Mouse (Mus musculus): ENCODE measurements around the gene AU018091. TPM values are rescaled to one million over a fixed set of nuclear protein-coding genes. Genes with fewer than 3 reads are reported as not detected.
"Not testable (repeated sequence)": the region's sequence is repeated elsewhere in the genome, so short reads cannot be mapped to it uniquely, and the experiment has no call there.

The AU018091 gene
- total and polyA plus RNA-seq, 3 experiments = not detected

DNA sequence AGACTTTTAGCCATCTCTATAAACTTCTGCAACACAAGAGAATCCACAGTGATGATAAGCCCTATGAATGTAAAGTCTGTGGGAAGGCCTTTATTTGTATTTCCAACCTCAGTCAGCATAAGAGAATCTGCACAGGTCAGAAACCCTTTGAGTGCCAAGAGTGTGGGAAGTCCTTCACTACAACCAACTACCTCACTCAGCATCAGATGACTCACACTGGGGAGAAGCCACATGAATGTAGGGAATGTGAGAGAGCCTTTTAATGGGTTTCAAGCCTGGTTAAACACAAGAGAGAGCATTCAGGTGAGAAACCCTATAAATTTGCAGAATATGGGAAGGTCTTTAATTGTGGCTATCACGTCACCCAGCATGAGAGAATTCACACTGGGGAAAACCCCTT lies 18.6 kb downstream of the AU018091 start:
- WGBS = 73% methylated on average over 1 of the region's 1 CpGs
- DNase-seq = no peak
- intact Hi-C loops (cut with DNase I) = no loop called here
- no peak for TF ChIP-seq EP300 (IDR thresholded peaks at IDR 0.05; ENCODE audit: insufficient read depth, low read depth, low read length)
- TF ChIP-seq POLR2A (IDR thresholded peaks at IDR 0.05; ENCODE audit: insufficient read depth, low read depth, low read length) = no peak
- TF ChIP-seq CTCF (IDR thresholded peaks at IDR 0.05) = no peak
- no peaks in the 10 kb centered on the region for H3K27me3 ChIP-seq (ENCODE audit: control insufficient read depth, insufficient read depth, low read length)
- H3K4me1 ChIP-seq (ENCODE audit: control insufficient read depth, insufficient read depth, low read length) = no peaks in the 10 kb centered on the region
- no peaks in the 10 kb centered on the region for H3K36me3 ChIP-seq (ENCODE audit: control insufficient read depth, insufficient read depth, low read length)
- no peak overlapping the region for H3K9ac ChIP-seq (ENCODE audit: low read depth, low read length)
- H3K4me3 ChIP-seq = no peak overlapping the region
- H3K79me2 ChIP-seq (replicated peaks; ENCODE audit: control insufficient read depth, insufficient read depth, low read length) = no peaks in the 10 kb centered on the region
- no peak overlapping the region for H3K27ac ChIP-seq

DNA sequence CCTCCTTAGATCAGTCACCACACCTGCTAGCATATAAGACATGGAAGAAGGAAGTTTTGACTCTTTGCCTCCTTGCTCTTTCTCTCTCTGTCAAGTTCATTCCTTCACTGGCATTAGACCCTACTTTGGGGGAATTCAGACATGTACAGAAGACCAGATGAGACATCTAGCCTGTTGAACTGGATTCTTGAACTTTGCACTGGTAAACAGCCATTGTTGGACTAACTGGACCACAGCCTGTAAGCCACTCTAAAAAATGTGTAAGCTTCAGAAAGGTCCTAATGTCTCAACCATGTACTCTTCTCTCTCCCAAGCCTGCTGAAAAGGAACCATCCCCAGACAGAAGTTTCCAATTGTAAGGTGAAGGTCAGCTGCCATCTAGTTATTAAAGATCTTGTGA lies 22.9 kb downstream of the AU018091 start:
- Histone ChIP-seq H3K27ac (no peak overlapping the region), H3K27me3 (ENCODE audit: control insufficient read depth, insufficient read depth, low read length) (no peaks in the 10 kb centered on the region), H3K79me2 (replicated peaks; ENCODE audit: control insufficient read depth, insufficient read depth, low read length) (no peaks in the 10 kb centered on the region), H3K36me3 (ENCODE audit: control insufficient read depth, insufficient read depth, low read length) (no peaks in the 10 kb centered on the region), H3K9ac (ENCODE audit: low read depth, low read length) (no peak overlapping the region), H3K4me3 (no peak overlapping the region), H3K4me1 (ENCODE audit: control insufficient read depth, insufficient read depth, low read length) (no peaks in the 10 kb centered on the region)
- intact Hi-C loops (cut with DNase I) = no loop called here
- TF ChIP-seq CTCF (IDR thresholded peaks at IDR 0.05) = no peak
- TF ChIP-seq EP300 (IDR thresholded peaks at IDR 0.05; ENCODE audit: insufficient read depth, low read depth, low read length) = no peak
- TF ChIP-seq POLR2A (IDR thresholded peaks at IDR 0.05; ENCODE audit: insufficient read depth, low read depth, low read length) = no peak
- DNase-seq = no peak

DNA sequence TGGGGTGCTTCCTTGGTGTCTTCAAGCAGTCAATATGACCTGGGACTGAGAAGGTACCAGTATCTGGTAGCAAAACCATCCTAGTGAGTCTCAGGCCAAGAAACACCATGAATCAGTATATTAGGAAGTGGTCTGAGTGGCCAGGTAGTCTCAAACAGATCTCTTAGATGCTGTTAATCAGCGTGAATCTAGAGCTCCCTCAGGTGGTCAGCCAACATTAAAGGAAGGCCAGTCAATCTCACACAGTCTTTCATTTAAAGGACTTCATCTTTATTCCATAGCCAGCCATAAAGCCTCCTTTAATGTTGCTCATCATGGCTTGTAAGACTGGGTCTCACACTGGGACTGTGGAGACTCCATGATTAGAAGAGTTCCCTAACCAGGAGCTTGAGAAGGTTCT lies 25.7 kb downstream of the AU018091 start:
- TF ChIP-seq POLR2A (IDR thresholded peaks at IDR 0.05; ENCODE audit: insufficient read depth, low read depth, low read length) (no peak), CTCF (IDR thresholded peaks at IDR 0.05) (no peak), EP300 (IDR thresholded peaks at IDR 0.05; ENCODE audit: insufficient read depth, low read depth, low read length) (no peak)
- WGBS = 21% methylated on average over 1 of the region's 1 CpGs
- DNase-seq = no peak
- Histone ChIP-seq H3K4me1 (ENCODE audit: control insufficient read depth, insufficient read depth, low read length) (no peaks in the 10 kb centered on the region), H3K36me3 (ENCODE audit: control insufficient read depth, insufficient read depth, low read length) (no peaks in the 10 kb centered on the region), H3K27ac (no peak overlapping the region), H3K9ac (ENCODE audit: low read depth, low read length) (no peak overlapping the region), H3K27me3 (ENCODE audit: control insufficient read depth, insufficient read depth, low read length) (no peaks in the 10 kb centered on the region), H3K4me3 (no peak overlapping the region), H3K79me2 (replicated peaks; ENCODE audit: control insufficient read depth, insufficient read depth, low read length) (no peaks in the 10 kb centered on the region)
- intact Hi-C loops (cut with DNase I) = no loop called here

DNA sequence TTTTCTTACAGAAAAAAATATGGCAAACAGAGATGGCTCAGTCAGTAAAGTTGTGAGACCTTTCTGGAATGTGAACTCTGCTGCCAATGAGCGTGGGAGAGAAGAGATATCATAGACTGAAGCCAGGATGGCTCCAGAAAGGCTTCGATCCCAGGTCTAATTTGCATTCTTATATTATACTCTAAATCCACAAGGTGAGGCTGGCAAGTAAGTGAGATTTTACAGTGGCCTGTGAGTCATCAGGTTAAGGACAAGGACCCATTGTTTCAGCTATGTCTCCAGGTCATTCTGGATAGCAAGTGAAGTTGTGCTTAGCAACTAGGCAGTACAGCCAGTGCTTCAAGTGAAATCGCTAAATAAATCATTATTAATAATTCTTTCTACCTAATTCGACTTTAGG lies 33.4 kb downstream of the AU018091 start:
- intact Hi-C loops (cut with DNase I) = no loop called here
- DNase-seq = no peak
- H3K4me1 ChIP-seq (ENCODE audit: control insufficient read depth, insufficient read depth, low read length) = no peaks in the 10 kb centered on the region
- no peaks in the 10 kb centered on the region for H3K27me3 ChIP-seq (ENCODE audit: control insufficient read depth, insufficient read depth, low read length)
- WGBS = 60% methylated on average over 4 of the region's 4 CpGs
- no peak for TF ChIP-seq CTCF (IDR thresholded peaks at IDR 0.05)
- TF ChIP-seq POLR2A (IDR thresholded peaks at IDR 0.05; ENCODE audit: insufficient read depth, low read depth, low read length) = no peak
- no peak for TF ChIP-seq EP300 (IDR thresholded peaks at IDR 0.05; ENCODE audit: insufficient read depth, low read depth, low read length)
- H3K4me3 ChIP-seq = no peak overlapping the region
- H3K27ac ChIP-seq = no peak overlapping the region
- no peak overlapping the region for H3K9ac ChIP-seq (ENCODE audit: low read depth, low read length)
- H3K79me2 ChIP-seq (replicated peaks; ENCODE audit: control insufficient read depth, insufficient read depth, low read length) = no peaks in the 10 kb centered on the region
- no peaks in the 10 kb centered on the region for H3K36me3 ChIP-seq (ENCODE audit: control insufficient read depth, insufficient read depth, low read length)

DNA sequence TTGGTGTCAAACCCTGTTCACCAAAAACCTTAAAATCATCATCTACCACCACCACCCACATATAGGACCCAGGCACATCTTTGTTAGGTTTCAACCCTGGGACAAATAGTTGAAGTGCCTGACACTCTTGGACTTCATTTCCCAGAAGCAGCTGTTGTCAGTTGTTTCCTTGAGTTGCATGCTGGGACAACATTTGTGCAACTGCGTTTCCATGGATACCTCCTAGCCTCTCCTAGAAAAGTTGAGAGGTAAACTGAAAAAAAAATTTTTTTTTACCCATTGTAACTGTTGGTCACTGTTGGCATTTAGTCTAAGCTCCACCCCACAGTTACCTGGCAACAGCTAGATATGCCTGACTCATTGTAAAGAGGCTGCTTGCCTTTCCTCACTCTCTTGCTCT lies 34.3 kb downstream of the AU018091 start:
- WGBS = 54% methylated on average over 1 of the region's 1 CpGs
- Histone ChIP-seq H3K36me3 (ENCODE audit: control insufficient read depth, insufficient read depth, low read length) (no peaks in the 10 kb centered on the region), H3K4me3 (no peak overlapping the region), H3K4me1 (ENCODE audit: control insufficient read depth, insufficient read depth, low read length) (no peaks in the 10 kb centered on the region), H3K9ac (ENCODE audit: low read depth, low read length) (no peak overlapping the region), H3K79me2 (replicated peaks; ENCODE audit: control insufficient read depth, insufficient read depth, low read length) (no peaks in the 10 kb centered on the region), H3K27me3 (ENCODE audit: control insufficient read depth, insufficient read depth, low read length) (no peaks in the 10 kb centered on the region), H3K27ac (no peak overlapping the region)
- DNase-seq = no peak
- intact Hi-C loops (cut with DNase I) = no loop called here
- no peak for TF ChIP-seq POLR2A (IDR thresholded peaks at IDR 0.05; ENCODE audit: insufficient read depth, low read depth, low read length)
- no peak for TF ChIP-seq CTCF (IDR thresholded peaks at IDR 0.05)
- TF ChIP-seq EP300 (IDR thresholded peaks at IDR 0.05; ENCODE audit: insufficient read depth, low read depth, low read length) = no peak

DNA sequence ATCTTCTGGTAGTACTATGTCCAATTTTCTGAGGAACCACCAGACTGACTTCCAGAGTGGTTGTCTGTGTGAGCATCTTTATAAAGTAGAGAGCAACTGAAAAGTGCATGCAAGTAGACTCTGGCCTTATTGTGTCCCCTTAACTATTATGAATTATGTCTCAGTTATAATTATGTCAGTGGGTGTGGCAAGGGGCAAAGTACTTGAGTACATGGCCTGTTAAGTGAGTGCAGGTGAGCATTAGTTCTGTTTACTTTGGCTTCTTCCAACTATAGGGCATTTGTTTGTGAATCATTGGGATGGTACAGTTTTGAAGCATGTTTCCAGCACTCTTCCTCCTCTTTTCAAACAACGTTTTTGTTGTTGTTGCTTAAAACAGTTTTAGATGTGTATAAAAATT lies 38.7 kb downstream of the AU018091 start:
- Histone ChIP-seq H3K4me3 (no peak overlapping the region), H3K9ac (ENCODE audit: low read depth, low read length) (no peak overlapping the region), H3K36me3 (ENCODE audit: control insufficient read depth, insufficient read depth, low read length) (no peaks in the 10 kb centered on the region), H3K27ac (no peak overlapping the region), H3K4me1 (ENCODE audit: control insufficient read depth, insufficient read depth, low read length) (no peaks in the 10 kb centered on the region), H3K27me3 (ENCODE audit: control insufficient read depth, insufficient read depth, low read length) (no peaks in the 10 kb centered on the region), H3K79me2 (replicated peaks; ENCODE audit: control insufficient read depth, insufficient read depth, low read length) (no peaks in the 10 kb centered on the region)
- no peak for DNase-seq
- no peak for TF ChIP-seq CTCF (IDR thresholded peaks at IDR 0.05)
- no peak for TF ChIP-seq POLR2A (IDR thresholded peaks at IDR 0.05; ENCODE audit: insufficient read depth, low read depth, low read length)
- no peak for TF ChIP-seq EP300 (IDR thresholded peaks at IDR 0.05; ENCODE audit: insufficient read depth, low read depth, low read length)
- 41% methylated on average over 1 of the region's 1 CpGs for WGBS
- intact Hi-C loops (cut with DNase I) = no loop called here

DNA sequence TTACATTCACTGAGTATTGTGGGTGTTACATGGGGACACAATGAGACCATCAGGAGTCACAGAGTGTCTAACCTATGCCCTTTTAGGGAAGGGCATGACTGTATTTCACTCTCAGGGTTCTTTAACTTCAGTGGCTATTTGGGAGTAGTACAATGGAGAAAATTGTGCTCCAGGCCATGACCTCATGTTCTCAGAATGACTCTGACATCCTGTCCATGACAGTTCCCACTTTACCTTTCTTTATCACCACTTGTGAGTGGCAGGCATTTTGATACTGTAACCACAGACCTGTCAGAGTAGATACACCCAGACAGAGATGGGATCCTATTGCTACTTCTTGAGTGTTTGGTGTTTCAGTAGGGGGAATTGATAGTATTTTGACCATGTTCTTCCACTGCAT lies 40.4 kb downstream of the AU018091 start:
- H3K27me3 ChIP-seq (ENCODE audit: control insufficient read depth, insufficient read depth, low read length); H3K4me1 ChIP-seq (ENCODE audit: control insufficient read depth, insufficient read depth, low read length); intact Hi-C loops (cut with DNase I); H3K79me2 ChIP-seq (replicated peaks; ENCODE audit: control insufficient read depth, insufficient read depth, low read length); H3K27ac ChIP-seq; H3K9ac ChIP-seq (ENCODE audit: low read depth, low read length); DNase-seq; H3K36me3 ChIP-seq (ENCODE audit: control insufficient read depth, insufficient read depth, low read length); H3K4me3 ChIP-seq: not testable (repeated sequence)

DNA sequence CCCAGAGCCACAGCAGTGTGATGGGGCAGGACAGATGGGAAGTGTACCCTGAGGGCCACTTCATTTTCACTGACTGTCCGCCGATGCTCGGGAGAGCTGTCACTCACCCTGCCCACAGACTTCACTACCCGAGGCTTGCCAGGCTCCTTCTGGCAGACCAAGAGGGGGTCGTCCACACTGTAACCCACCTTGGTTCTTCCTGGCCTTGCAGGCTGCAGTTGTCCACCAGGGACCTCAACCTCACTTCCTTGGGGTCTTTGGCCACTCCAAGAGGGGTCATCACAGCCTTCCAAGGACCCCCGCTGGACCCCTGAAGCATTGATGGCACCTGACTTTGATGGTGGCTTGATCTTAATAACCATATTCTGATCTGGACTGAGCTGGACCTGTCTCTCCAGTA lies 57.8 kb downstream of the AU018091 start:
- H3K27me3 ChIP-seq (ENCODE audit: control insufficient read depth, insufficient read depth, low read length); H3K36me3 ChIP-seq (ENCODE audit: control insufficient read depth, insufficient read depth, low read length); DNase-seq; intact Hi-C loops (cut with DNase I); H3K27ac ChIP-seq; H3K9ac ChIP-seq (ENCODE audit: low read depth, low read length); H3K4me3 ChIP-seq; H3K79me2 ChIP-seq (replicated peaks; ENCODE audit: control insufficient read depth, insufficient read depth, low read length); H3K4me1 ChIP-seq (ENCODE audit: control insufficient read depth, insufficient read depth, low read length): not testable (repeated sequence)
- WGBS = no CpG with 5 or more reads among the region's 6 CpGs

All from heart, adult 2 months (tissue).